Mouse (Mus musculus) myocyte (in vitro differentiated cells): Measurements from ENCODE around the gene Aars2.

Experiments
- CEBPB ChIP-seq: IDR thresholded peaks from 2 replicates; pipeline ENCODE4 v1.6.1; 2011; ENCODE audit warnings: mild to moderate bottlenecking, moderate library complexity; ENCODE audit not compliant: poor library complexity, insufficient read depth, severe bottlenecking
- POLR2A ChIP-seq: IDR thresholded peaks from one replicate; pipeline ENCODE4 v1.6.1; 2011; ENCODE audit warnings: low read depth, mild to moderate bottlenecking, control low read depth, moderate library complexity; ENCODE audit not compliant: insufficient read length
- POLR2AphosphoS2 ChIP-seq: IDR thresholded peaks from one replicate; pipeline ENCODE4 v1.6.1; 2011; ENCODE audit warnings: low read depth, control low read depth; ENCODE audit not compliant: insufficient read length
- TCF12 ChIP-seq: IDR thresholded peaks from one replicate; pipeline ENCODE4 v1.6.1; 2011; ENCODE audit warnings: mild to moderate bottlenecking, control low read depth; ENCODE audit not compliant: poor library complexity, insufficient read depth, severe bottlenecking

- TF ChIP-seq POLR2A: no peak
- TF ChIP-seq TCF12: no peak
- TF ChIP-seq POLR2AphosphoS2: no peak
- TF ChIP-seq CEBPB: no peak
These were observed 3.2 kb upstream of the Aars2 start for GRCm38 (mm10) chr17:45503301-45503973.
